In genomic region chr1:116313269-116313668, GRCm38 (mm10) we compare ENCODE assay signal across 7 mouse cellular contexts.
DNase-seq lines count a peak whose midpoint lies in the region; ATAC-seq lines count a peak whose summit lies in the region.

No protein-coding gene starts in this region.

- DNase-seq in heart, postnatal 4 days, result peak; percentile 10
- DNase-seq in heart, adult 9 months (ENCODE audit: low spot score in 2 of 2), result no peak
- peak; percentile 8 for DNase-seq in ovary, postnatal 36 days (ENCODE audit: low spot score)
- no peak for DNase-seq in ovary, adult 18-20 months (ENCODE audit: low spot score)
- DNase-seq in embryo, embryonic 10.5 days (ENCODE audit: low spot score), result peak; percentile 21
- DNase-seq in right cerebral cortex, postnatal 4 days, result peak; percentile 7

- no peak for ATAC-seq in erythroid progenitor cell, adult 5-6 weeks (replicated peaks; ENCODE audit: low FRiP score, poor library complexity, severe bottlenecking)

Comparison
In these comparisons a context has a peak if more than half of its experiments do, and no peak if none do; other contexts are left out.
1. DNase-seq: peak in heart, postnatal 4 days (single experiment), ovary, postnatal 36 days (single experiment), embryo, embryonic 10.5 days (single experiment) and right cerebral cortex, postnatal 4 days (single experiment); none in heart, adult 9 months (0 of 2) and ovary, adult 18-20 months (single experiment).